Mouse (Mus musculus): ENCODE measurements around the gene Tmem132b. TPM values are rescaled to one million over a fixed set of nuclear protein-coding genes. Genes with fewer than 3 reads are reported as not detected.

The Tmem132b gene
- total RNA-seq, 4 experiments from 2014 or later, result 123 to 141 (median 129) TPM

DNA sequence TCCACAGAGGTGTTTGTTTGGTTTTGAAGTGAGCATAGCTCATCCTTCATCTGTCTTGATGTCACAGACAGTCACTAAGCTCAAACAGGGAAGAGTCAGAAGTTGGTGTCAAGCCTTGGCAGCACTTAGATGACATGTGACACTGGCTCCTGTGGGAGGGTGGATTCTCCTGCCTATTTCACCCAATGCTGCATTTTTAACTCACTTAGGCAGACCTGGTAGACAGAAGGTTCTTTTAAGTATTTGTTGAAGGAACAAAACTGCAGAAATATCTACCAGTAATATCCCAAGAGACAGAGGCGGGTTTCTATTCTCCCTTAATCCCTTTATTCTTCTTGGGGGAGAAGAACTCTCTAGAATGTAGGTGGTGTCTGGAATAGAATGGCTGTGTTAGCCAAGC is 226.9 kb downstream of the Tmem132b start:
- peak in 1 of 2 experiments; percentile 47 for DNase-seq (ENCODE audit: low spot score in 2 of 2)

GRCm38 (mm10) chr5:125766941-125767340 is 235.4 kb downstream of the Tmem132b start:
- no peak for DNase-seq (ENCODE audit: low spot score in 2 of 2)

DNA sequence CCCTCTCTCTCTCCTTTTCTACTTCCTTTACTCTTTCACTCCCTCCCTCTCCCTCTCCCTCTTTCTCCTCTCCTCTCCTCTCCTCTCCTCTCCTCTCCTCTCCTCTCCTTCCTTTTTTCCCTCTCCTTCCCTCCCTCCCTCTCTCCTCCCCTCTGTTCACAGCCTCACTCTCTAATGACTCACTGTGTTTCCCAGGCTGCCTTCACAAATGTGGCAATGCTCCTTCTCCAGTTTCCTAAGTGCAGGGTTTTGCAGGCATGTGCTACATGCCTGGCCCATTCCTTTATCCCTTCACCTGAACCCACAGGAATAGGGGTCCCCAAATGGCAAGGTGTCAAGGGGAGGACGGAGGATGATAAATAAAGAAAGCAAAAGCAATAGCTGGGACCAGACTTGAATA is 236.4 kb downstream of the Tmem132b start:
- no peak for DNase-seq (ENCODE audit: low spot score in 2 of 2)

- no peak for DNase-seq (ENCODE audit: low spot score in 2 of 2)
These were observed 240.7 kb downstream of the Tmem132b start for GRCm38 (mm10) chr5:125772238-125772637.

DNA sequence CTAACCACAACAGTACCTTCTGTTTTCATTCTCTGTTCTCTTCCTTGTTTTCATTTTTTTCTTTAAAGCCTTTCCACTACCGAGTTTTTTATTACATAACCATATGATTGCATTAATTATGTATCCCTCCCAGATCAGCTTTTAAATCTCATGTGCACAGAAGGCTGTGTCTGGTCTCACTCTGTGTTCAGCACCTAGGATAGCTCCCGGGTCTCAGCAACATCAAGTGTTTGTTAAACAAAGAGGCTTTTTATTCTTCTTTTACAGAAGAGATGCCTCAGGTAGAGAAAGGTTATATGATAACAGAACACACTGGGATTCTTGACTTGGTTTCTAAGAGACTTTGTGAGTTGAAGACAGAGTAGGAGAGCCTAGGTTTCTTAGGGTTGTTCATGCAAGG is 241.2 kb downstream of the Tmem132b start:
- DNase-seq (ENCODE audit: low spot score in 2 of 2), result no peak

DNA sequence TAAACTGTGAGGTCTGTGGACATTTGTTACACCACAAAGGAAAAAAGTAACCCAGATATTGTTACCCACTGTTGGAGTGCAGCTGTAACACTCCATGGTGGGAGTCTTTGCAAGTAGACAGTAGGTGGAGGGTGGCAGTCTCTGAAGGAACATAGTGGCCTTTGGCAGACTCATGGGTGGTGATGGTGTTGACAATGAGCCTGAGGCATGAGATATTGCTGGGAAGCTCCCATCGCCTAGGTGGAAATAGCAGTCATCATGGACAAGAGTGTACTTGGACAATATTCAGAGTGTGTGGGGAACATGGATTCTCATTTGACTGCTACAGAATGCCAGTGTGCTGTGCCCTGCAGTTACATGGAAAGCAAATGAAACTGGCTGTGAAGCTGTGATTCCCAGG is 248.8 kb downstream of the Tmem132b start:
- no peak for DNase-seq (ENCODE audit: low spot score in 2 of 2)

DNA sequence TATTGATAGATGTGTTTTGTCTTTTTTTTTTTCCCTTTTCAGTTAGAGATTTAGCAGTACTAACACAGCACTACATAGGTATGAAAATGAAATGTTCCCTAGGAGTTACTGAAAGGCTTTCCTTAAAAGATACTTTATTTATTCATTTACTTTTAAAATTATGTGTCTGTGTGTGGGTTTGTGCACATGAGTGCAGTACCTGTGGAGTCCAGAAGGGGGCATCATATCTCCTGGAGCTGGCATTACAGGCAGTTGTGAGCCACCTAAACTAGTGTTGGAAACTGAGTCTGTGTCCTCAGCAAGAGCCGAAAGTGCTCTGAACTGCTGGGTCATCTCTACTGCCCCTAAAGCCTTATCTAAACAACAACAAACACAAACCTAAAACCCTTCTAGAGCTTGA is 261.1 kb downstream of the Tmem132b start:
- no peak for DNase-seq (ENCODE audit: low spot score in 2 of 2)

- DNase-seq (ENCODE audit: low spot score in 2 of 2), result no peak
These were observed 262.7 kb downstream of the Tmem132b start for GRCm38 (mm10) chr5:125794318-125794717.

- no peak for DNase-seq (ENCODE audit: low spot score in 2 of 2)
These were observed 268.0 kb downstream of the Tmem132b start for GRCm38 (mm10) chr5:125799622-125800021.

GRCm38 (mm10) chr5:125800025-125800424 is 268.5 kb downstream of the Tmem132b start:
- peak in 1 of 2 experiments; percentile 39 for DNase-seq (ENCODE audit: low spot score in 2 of 2)

- DNase-seq (ENCODE audit: low spot score in 2 of 2), result no peak
These were observed 271.2 kb downstream of the Tmem132b start for GRCm38 (mm10) chr5:125802801-125803200.

GRCm38 (mm10) chr5:125805327-125805726 is 273.8 kb downstream of the Tmem132b start:
- DNase-seq (ENCODE audit: low spot score in 2 of 2), result peak; percentile 58 to 89

DNA sequence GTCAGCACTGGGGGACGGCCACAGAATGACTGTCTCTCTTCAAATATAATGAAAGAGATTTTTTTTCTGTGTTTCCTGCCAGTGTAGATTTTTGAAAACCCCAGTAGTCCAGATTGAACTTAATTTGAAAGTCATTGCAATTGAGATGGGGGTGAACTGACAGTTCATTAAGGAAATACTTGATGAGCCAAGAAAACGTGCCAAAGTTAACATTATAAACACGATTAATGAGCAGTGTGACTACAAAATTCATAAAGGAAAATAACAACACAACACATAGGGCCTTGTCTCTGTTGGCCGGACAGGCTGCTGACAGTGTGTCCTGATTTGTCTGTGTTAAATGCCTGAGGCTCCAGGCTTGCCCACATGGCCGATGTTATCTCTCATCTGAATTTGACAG is 276.3 kb downstream of the Tmem132b start:
- no peak for DNase-seq (ENCODE audit: low spot score in 2 of 2)

- DNase-seq (ENCODE audit: low spot score in 2 of 2), result peak in 1 of 2 experiments; percentile 67
These were observed 297.8 kb downstream of the Tmem132b start for GRCm38 (mm10) chr5:125829342-125829741.

DNA sequence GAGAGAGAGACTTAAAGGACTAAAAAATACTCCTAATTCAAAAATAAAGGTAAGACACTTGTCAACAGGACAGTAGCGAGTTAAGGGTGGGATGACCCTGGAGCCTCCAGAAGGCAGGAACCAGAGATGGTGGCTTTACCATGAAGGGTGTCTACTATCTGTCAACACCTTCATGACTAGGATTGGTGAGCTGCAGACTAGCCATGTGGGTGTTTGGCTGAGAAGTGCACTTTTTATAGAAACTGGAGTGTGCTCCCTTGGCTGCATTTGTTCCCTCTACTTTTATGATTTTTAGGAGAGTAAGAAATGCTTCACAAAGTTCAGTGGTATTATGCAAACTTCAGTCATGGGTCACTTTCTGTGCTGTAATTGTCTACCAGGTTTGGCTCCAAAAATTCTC is 304.3 kb downstream of the Tmem132b start:
- DNase-seq (ENCODE audit: low spot score in 2 of 2), result peak in 1 of 2 experiments; percentile 40

DNA sequence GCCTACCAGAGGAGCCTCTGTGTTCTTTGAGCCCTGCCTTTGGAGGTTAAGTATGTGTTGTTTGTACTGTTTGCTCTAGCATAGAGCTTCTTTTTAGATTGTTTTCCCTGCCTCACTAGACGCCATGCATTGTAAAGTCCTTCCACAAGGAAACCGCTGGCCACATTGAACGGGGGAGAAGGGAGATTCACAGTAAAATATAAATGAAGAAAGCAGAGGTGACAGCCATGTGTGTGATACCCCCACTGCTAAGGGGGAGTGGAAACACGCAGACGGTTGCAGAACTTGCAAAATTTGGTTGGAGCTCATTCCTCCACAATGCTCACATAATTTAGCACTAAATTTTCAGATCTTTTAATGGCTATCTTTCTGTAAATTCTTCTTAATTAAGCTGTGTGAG is 305.2 kb downstream of the Tmem132b start:
- DNase-seq (ENCODE audit: low spot score in 2 of 2), result peak in 1 of 2 experiments; percentile 22

Other genes with a start within 250 kb of the Tmem132b start
- gene Scarb1, start 190.7 kb upstream of the Tmem132b start, total RNA-seq (2022), result 10 to 100 TPM; 28.6 to 34.9 (median 30.0) TPM
- under 1 TPM in 2 of 4 experiments, not detected in 2; 0.39 to 0.51 TPM for gene Gm10382, start 142.5 kb upstream of the Tmem132b start, total RNA-seq (2022)
- 100 to 1,000 TPM; 799 to 904 (median 900) TPM for gene Ubc, start 141.6 kb upstream of the Tmem132b start, total RNA-seq (2022)
- 10 to 100 TPM in 3 of 4 experiments, 1 to 10 TPM in 1; 9.4 to 12.9 (median 11.7) TPM for gene Dhx37, start 97.7 kb upstream of the Tmem132b start, total RNA-seq (2022)
- gene Bri3bp, start 90.2 kb upstream of the Tmem132b start, total RNA-seq (2022), result 10 to 100 TPM; 81.9 to 94.4 (median 86.6) TPM
- 10 to 100 TPM; 40.9 to 49.1 (median 44.4) TPM for gene Aacs, start 56.0 kb upstream of the Tmem132b start, total RNA-seq (2022)

All from left cerebral cortex, adult 8-10 months (tissue).